Mouse (Mus musculus) left cerebral cortex, adult 6 months (tissue): ENCODE results near the gene Gm10972. TPM values are rescaled to one million over a fixed set of nuclear protein-coding genes. Genes with fewer than 3 reads are reported as not detected.

ENCODE experiments used
- long read RNA-seq, 2 experiments: library from polyadenylated mRNA; unstranded; transcript quantifications; one replicate each; pipeline ENCODE4 v2.0.0; 2019 to 2020
- polyA plus RNA-seq: library from polyadenylated mRNA; unstranded; fragments of <200 nt; fragmentation: Nextera tagmentation; gene quantifications from 2 replicates; pipeline ENCODE4 v1.2.3, GENCODE M21; 2021

Gm10972 gene
- not detected in 2 replicates for polyA plus RNA-seq
- long read RNA-seq, experiment 1: 0 reads
- long read RNA-seq, experiment 2: 0 reads

DNA sequence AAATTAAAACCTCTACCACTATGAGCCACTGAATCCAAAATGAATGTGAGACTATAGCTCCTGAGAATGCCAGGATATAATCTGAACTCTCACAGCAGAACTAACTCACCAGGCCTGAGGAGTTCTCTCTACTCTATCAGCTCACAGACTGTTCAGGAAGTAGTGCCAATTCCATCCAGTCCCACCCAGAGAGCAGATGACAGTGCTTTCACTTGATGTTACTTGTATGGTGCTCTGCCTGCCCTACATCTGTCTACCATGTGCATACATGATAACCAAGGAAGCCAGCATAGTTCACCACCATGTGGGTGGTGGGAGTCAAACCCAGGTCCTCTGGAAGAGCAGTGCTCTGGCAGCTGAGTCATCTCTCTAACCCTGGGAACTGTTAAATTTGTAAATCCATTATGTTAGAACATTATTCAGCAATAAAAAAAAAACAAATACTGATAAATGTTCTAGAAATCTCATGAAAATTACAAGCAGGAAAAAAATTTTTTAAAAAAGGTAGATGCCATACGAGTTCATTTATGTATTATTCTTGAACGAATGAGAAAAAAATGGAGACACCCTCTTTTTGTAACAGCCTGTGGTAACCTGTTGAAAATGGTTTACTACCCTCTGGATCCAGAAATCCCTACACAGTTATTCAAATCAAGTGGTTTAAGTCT, at the start of gene Gm10972:
Gm10972 (plus strand) TSS at position 618 of the 668 bp plus-strand sequence.

GRCm38 (mm10) chr3:94658740-94659095, 15.8 kb downstream of the Gm10972 start, which contains the start of gene Tuft1:
TSS of gene Tuft1 (minus strand) at chr3:94658872.

Other genes starting within 250 kb of the Gm10972 start
- 0.24 and 0.36 TPM in 2 replicates for gene Lingo4, start 244.6 kb upstream of the Gm10972 start, polyA plus RNA-seq
- gene Tdrkh, start 229.8 kb upstream of the Gm10972 start, polyA plus RNA-seq: 14.9 and 19.5 TPM in 2 replicates
- 61.1 and 62.9 TPM in 2 replicates for gene Mrpl9, start 199.8 kb upstream of the Gm10972 start, polyA plus RNA-seq
- 0.20 and 0.23 TPM in 2 replicates for gene Oaz3, start 199.2 kb upstream of the Gm10972 start, polyA plus RNA-seq
- 43.5 and 58.7 TPM in 2 replicates for gene Celf3, start 164.8 kb upstream of the Gm10972 start, polyA plus RNA-seq
- 11.6 and 14.9 TPM in 2 replicates for gene Riiad1, start 162.8 kb upstream of the Gm10972 start, polyA plus RNA-seq
- gene Snx27, start 60.4 kb upstream of the Gm10972 start, polyA plus RNA-seq: 24.4 and 69.1 TPM in 2 replicates
- 0.64 and 1.0 TPM in 2 replicates for gene Tuft1, start 15.8 kb downstream of the Gm10972 start, polyA plus RNA-seq
- not detected in 2 replicates for gene Selenbp2, start 50.4 kb downstream of the Gm10972 start, polyA plus RNA-seq
- 1.1 and 1.3 TPM in 2 replicates for gene Cgn, start 143.4 kb downstream of the Gm10972 start, polyA plus RNA-seq
- gene Pogz, start 194.5 kb downstream of the Gm10972 start, polyA plus RNA-seq: 4.5 and 6.3 TPM in 2 replicates
- 171 and 200 TPM in 2 replicates for gene Psmb4, start 243.8 kb downstream of the Gm10972 start, polyA plus RNA-seq